Mouse (Mus musculus): ENCODE measurements around the gene Fam71e1.

DNA sequence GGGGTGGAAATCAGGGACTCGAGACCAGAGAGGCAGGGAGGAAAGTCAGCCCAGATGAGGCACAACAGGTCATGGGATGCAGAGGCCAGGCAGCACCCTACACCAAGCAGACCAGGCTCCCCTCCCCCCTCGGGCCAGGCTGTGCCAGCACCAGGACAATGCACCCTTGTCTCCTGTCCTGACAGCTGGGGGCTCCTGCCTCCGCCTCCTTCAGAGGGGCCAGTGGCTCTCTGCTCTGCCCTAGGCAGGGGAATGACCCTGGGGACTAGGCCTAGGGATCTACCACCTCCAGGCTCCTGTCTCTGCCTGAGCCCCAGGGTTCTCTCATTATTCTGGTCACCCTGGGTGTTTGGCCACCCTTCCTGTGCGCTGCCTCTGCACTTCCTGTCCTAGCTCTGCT, 22.0 kb upstream of the Fam71e1 start:
- TF ChIP-seq CTCF (IDR thresholded peaks at IDR 0.05; ENCODE audit: extremely low read depth, insufficient read depth, insufficient read length, insufficient replicate concordance) (no peak), POLR2A (IDR thresholded peaks at IDR 0.05; ENCODE audit: low read depth, low read length) (no peak)

All from spleen, adult 2 months (tissue).